In the genomic region with DNA sequence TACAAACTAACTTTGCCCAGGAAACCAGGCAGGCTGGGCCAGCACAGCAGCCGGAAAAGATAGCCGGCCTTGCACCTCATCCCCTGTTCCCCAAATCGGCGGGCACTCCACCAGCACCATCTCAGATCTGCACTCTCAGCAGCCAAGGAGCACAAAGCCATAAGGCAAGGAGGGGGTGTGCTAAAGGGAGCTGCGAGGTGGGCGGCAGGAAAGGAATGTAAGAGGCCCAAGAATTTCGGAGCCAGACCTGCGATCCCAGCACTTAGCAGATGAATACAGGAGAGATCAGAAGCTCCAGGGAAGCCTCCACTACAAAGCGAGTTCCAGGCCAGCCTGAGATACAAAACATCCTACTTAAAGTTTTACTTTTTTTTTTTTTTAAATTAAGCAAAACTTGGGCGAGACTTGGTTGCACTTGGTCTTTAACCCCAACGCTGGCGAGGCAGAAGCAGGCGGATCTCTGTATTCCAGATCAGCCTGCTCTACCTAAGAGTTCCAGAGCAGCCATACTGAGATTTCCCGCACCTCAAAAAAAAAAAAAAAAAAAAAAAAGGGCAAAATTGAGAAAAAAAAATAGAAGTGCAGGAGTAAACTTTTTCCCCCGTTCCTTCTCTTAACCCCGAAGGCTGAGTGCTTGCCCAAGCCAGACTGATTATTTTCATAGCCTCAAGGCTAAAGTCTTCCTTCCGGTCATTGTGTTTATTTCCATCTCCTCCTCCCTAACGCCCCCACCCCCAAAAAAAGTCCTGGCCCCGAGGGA, we compare ENCODE assay signal across 8 mouse cellular contexts. TPM values are rescaled to one million over a fixed set of nuclear protein-coding genes. Genes with fewer than 3 reads are reported as not detected.
A peak's percentile ranks its signal among the peaks of the same experiment; 100 is the strongest.
DNase-seq lines count a peak whose midpoint lies in the region; ATAC-seq and TF ChIP-seq lines count a peak whose summit lies in the region.

No protein-coding gene starts in this region.

- no peak for TF ChIP-seq CTCF in MEL (IDR thresholded peaks at IDR 0.05 in 2 of 3, conservative IDR thresholded peaks at IDR 0.05 in 1 of 3; ENCODE audit: control insufficient read depth in 1 of 3, insufficient read depth in 1 of 3, low read depth in 2 of 3, low read length in 3 of 3, poor library complexity in 1 of 3, severe bottlenecking in 1 of 3)
- no peak for TF ChIP-seq CTCF in left cerebral cortex, adult 2 months (IDR thresholded peaks at IDR 0.05)

- no peaks in the 10 kb centered on the region for H3K27me3 ChIP-seq in MEL (ENCODE audit: control insufficient read depth in 1 of 2, insufficient read depth in 2 of 2, low read length in 2 of 2)
- H3K27me3 ChIP-seq in embryonic facial prominence, embryonic 15.5 days = no peaks in the 10 kb centered on the region
- no peaks in the 10 kb centered on the region for H3K27me3 ChIP-seq in midbrain, embryonic 14.5 days (ENCODE audit: control insufficient read depth, insufficient read depth, low read length)

- peaks cover 54% of the 10 kb centered on the region for H3K79me2 ChIP-seq in MEL (ENCODE audit: control insufficient read depth, insufficient read depth, low read length, poor library complexity)

- no peak for TF ChIP-seq EP300 in MEL (IDR thresholded peaks at IDR 0.05; ENCODE audit: low read depth in 1 of 2, low read length in 2 of 2)

- H3K4me2 ChIP-seq in embryonic facial prominence, embryonic 15.5 days (replicated peaks) = peak overlapping the region; percentile 69
- H3K4me2 ChIP-seq in midbrain, embryonic 14.5 days (ENCODE audit: low read length) = peak overlapping the region; percentile 72

- 2% methylated on average over 19 of the region's 19 CpGs for WGBS in embryonic facial prominence, embryonic 15.5 days
- 3% methylated on average over 19 of the region's 19 CpGs for WGBS in midbrain, embryonic 14.5 days

- ATAC-seq in embryonic facial prominence, embryonic 15.5 days (ENCODE audit: insufficient number of reproducible peaks, low FRiP score, low TSS enrichment, low read depth) = no peak
- ATAC-seq in midbrain, embryonic 14.5 days (ENCODE audit: low FRiP score, low TSS enrichment) = no peak

- peak overlapping the region; percentile 43; the same call in 1 of the 2 replicates for H3K27ac ChIP-seq in MEL (ENCODE audit: control insufficient read depth, low read depth, low read length)
- H3K27ac ChIP-seq in embryonic facial prominence, embryonic 15.5 days (replicated peaks) = peak overlapping the region; percentile 99
- H3K27ac ChIP-seq in left cerebral cortex, adult 2 months = peak overlapping the region; percentile 100
- peak overlapping the region; percentile 100 for H3K27ac ChIP-seq in midbrain, embryonic 14.5 days (replicated peaks; ENCODE audit: low read depth, low read length)

- peak overlapping the region; percentile 89 to 94 for H3K4me3 ChIP-seq in MEL (ENCODE audit: control insufficient read depth in 1 of 2, insufficient read depth in 1 of 2, low read depth in 2 of 2, low read length in 2 of 2)
- peak overlapping the region; percentile 67 for H3K4me3 ChIP-seq in embryonic facial prominence, embryonic 15.5 days (replicated peaks)
- H3K4me3 ChIP-seq in left cerebral cortex, adult 2 months = peak overlapping the region; percentile 90
- H3K4me3 ChIP-seq in midbrain, embryonic 14.5 days (replicated peaks; ENCODE audit: low read depth, low read length) = peak overlapping the region; percentile 94

- TF ChIP-seq RAD21 in MEL (IDR thresholded peaks at IDR 0.05; ENCODE audit: low read depth, low read length) = no peak

- H3K4me1 ChIP-seq in MEL (ENCODE audit: control insufficient read depth in 1 of 2, insufficient read depth in 2 of 2, low read length in 2 of 2) = peaks cover 2 to 7% of the 10 kb centered on the region in 2 experiments; a peak in 2 of 4 replicates
- peaks cover 43% of the 10 kb centered on the region for H3K4me1 ChIP-seq in embryonic facial prominence, embryonic 15.5 days
- peaks cover 24% of the 10 kb centered on the region for H3K4me1 ChIP-seq in midbrain, embryonic 14.5 days (ENCODE audit: control insufficient read depth, insufficient read depth, low read length)

- H3K9me3 ChIP-seq in MEL (replicated peaks; ENCODE audit: insufficient read depth, low read length) = no peaks in the 10 kb centered on the region
- no peaks in the 10 kb centered on the region for H3K9me3 ChIP-seq in embryonic facial prominence, embryonic 15.5 days (replicated peaks)
- H3K9me3 ChIP-seq in midbrain, embryonic 14.5 days (ENCODE audit: control insufficient read depth, low read length) = no peaks in the 10 kb centered on the region

- peak; percentile 33 for DNase-seq in cerebellum, adult 11 months
- DNase-seq in cerebellum, postnatal 36 days = no peak
- no peak for DNase-seq in MEL (ENCODE audit: low read depth, low spot score)
- DNase-seq in heart, postnatal 36 days = peak; percentile 33 to 36
- DNase-seq in left cerebral cortex, adult 2 months (ENCODE audit: extremely low spot score in 1 of 2, low spot score in 2 of 2) = peak; percentile 50 to 60
- no peak for DNase-seq in midbrain, embryonic 14.5 days
- peak; percentile 45 for DNase-seq in thymus, postnatal 4 days

- peaks cover 2 to 10% of the 10 kb centered on the region in 2 experiments for H3K36me3 ChIP-seq in MEL (ENCODE audit: control insufficient read depth in 1 of 2, insufficient read depth in 2 of 2, low read length in 2 of 2)
- H3K36me3 ChIP-seq in embryonic facial prominence, embryonic 15.5 days = peaks cover 26% of the 10 kb centered on the region
- H3K36me3 ChIP-seq in midbrain, embryonic 14.5 days (ENCODE audit: control insufficient read depth, insufficient read depth, low read length) = peaks cover 28% of the 10 kb centered on the region

- intact Hi-C loops in heart, postnatal 36 days (cut with DNase I) = loop anchor here (10.0 kb wide), 1 partner anchor 128 kb away; a partner anchor contains a TSS
- intact Hi-C loops in left cerebral cortex, adult 2 months (cut with DNase I) = loop anchor here (2.0 kb wide), 1 partner anchor 64 kb away; no protein-coding TSS in a partner anchor

- TF ChIP-seq POLR2A in MEL (IDR thresholded peaks at IDR 0.05; ENCODE audit: control insufficient read depth in 1 of 2, insufficient read depth in 1 of 2, low read depth in 1 of 2, low read length in 2 of 2, poor library complexity in 1 of 2) = no peak

- peak overlapping the region; percentile 99 for H3K9ac ChIP-seq in MEL (ENCODE audit: control insufficient read depth, low read depth, low read length, poor library complexity, severe bottlenecking)
- H3K9ac ChIP-seq in embryonic facial prominence, embryonic 15.5 days = peak overlapping the region; percentile 92
- H3K9ac ChIP-seq in midbrain, embryonic 14.5 days (replicated peaks; ENCODE audit: low read length) = peak overlapping the region; percentile 98

TF ChIP-seq in MEL, 35 proteins besides CTCF, POLR2A, EP300 and RAD21:
- TF ChIP-seq ZNF384 (IDR thresholded peaks at IDR 0.05; ENCODE audit: low read depth, low read length) (peak; percentile 84), POLR2AphosphoS2 (IDR thresholded peaks at IDR 0.05; ENCODE audit: low read length) (no peak)

RNA-seq across cellular contexts. Expression of a gene that starts 1.7 kb away (rescaled TPM):
- 46.7 and 47.2 TPM in 2 replicates for total RNA-seq in MEL (2012; rRNA removed)
- 100 to 1,000 TPM; 128 to 151 TPM for polyA plus RNA-seq in MEL (2012; ENCODE audit: insufficient read depth in 1 of 2, insufficient read length in 2 of 2, low read depth in 1 of 2, low replicate concordance in 2 of 2, missing spikeins in 1 of 2)
- 190 and 202 TPM in 2 replicates for polyA plus RNA-seq in embryonic facial prominence, embryonic 15.5 days (2015; fragmentation: Nextera tagmentation; extraction: Ambion mirVana)
- 100 to 1,000 TPM; 201 to 208 TPM for total RNA-seq in heart, postnatal 36 days (2021)
- total RNA-seq in left cerebral cortex, adult 2 months (2021) = 100 to 1,000 TPM; 219 to 221 TPM
- polyA plus RNA-seq in midbrain, embryonic 14.5 days (2014; fragmentation: Nextera tagmentation; extraction: Ambion mirVana) = 121 and 150 TPM in 2 replicates

Comparison
In these comparisons a context has a peak if more than half of its experiments do, and no peak if none do; other contexts are left out.
1. DNase-seq: peak in cerebellum, adult 11 months (single experiment), heart, postnatal 36 days (2 of 2), left cerebral cortex, adult 2 months (2 of 2) and thymus, postnatal 4 days (single experiment); none in cerebellum, postnatal 36 days (0 of 2), MEL (single experiment) and midbrain, embryonic 14.5 days (single experiment).
2. H3K27ac ChIP-seq: peak in every context shown above with its lines; median percentile 100 in left cerebral cortex, adult 2 months; 100 in midbrain, embryonic 14.5 days; 99 in embryonic facial prominence, embryonic 15.5 days; 43 in MEL.
3. Peak in every context shown above with its lines, with median percentiles within 50 percentile points of each other: H3K4me3 ChIP-seq and H3K9ac ChIP-seq.